Mouse (Mus musculus) kidney, adult 2 months (tissue): ENCODE measurements around the gene Pde4d.

Source experiments
- CTCF ChIP-seq: fragments of 200-500 bp; conservative IDR thresholded peaks from 2 replicates; pipeline ENCODE4 v1.5.1; 2011; ENCODE audit warnings: low read depth, mild to moderate bottlenecking, control low read depth, low read length, moderate library complexity, mixed read lengths; ENCODE audit not compliant: insufficient read depth, insufficient read length
- POLR2A ChIP-seq: fragments of 200-500 bp; IDR thresholded peaks from one replicate; pipeline ENCODE4 v1.6.1; 2011; ENCODE audit warnings: low read depth, low read length, control low read depth

- TF ChIP-seq CTCF (no peak), POLR2A (no peak)
These were observed 1272.7 kb downstream of the Pde4d start for GRCm38 (mm10) chr13:109722237-109723119.
